Mouse (Mus musculus) MEL (cell line): ENCODE results near the gene Grk4. TPM values are rescaled to one million over a fixed set of nuclear protein-coding genes. Genes with fewer than 3 reads are reported as not detected.

ENCODE experiments used
- DNase-seq: peaks from one replicate; pipeline ENCODE4 v3.0.0; 2011; ENCODE audit warnings: low read depth, low spot score
- H3K27ac ChIP-seq: 2 replicates; pipeline ENCODE4 v1.5.1; 2012; ENCODE audit warnings: low read depth, mild to moderate bottlenecking, control low read depth, low read length, moderate library complexity; ENCODE audit not compliant: control insufficient read depth
- H3K27me3 ChIP-seq, 2 experiments: fragments of 150-350 bp in 1 of 2; sonication (generic) in 1 of 2; 2 replicates each; pipeline ENCODE4 v1.6.1; 2012; ENCODE audit warnings: low read length in 2 of 2, mild to moderate bottlenecking in 2 of 2, improper control_type of control experiment in 1 of 2, moderate library complexity in 1 of 2; ENCODE audit not compliant: insufficient read depth in 2 of 2, control insufficient read depth in 1 of 2
- H3K36me3 ChIP-seq, 2 experiments: 2 replicates each; pipeline ENCODE4 v1.6.1; 2012 to 2014; ENCODE audit warnings: low read length in 2 of 2, improper control_type of control experiment in 1 of 2, inconsistent platforms in 1 of 2, mild to moderate bottlenecking in 1 of 2; ENCODE audit not compliant: insufficient read depth in 2 of 2, control insufficient read depth in 1 of 2
- H3K4me1 ChIP-seq, 2 experiments: fragments of 150-350 bp in 1 of 2; sonication (generic) in 1 of 2; 2 replicates each; pipeline ENCODE4 v1.6.1; 2012; ENCODE audit warnings: low read length in 2 of 2, improper control_type of control experiment in 1 of 2, mild to moderate bottlenecking in 1 of 2; ENCODE audit not compliant: insufficient read depth in 2 of 2, control insufficient read depth in 1 of 2
- H3K4me3 ChIP-seq, 2 experiments: fragments of 150-350 bp in 1 of 2; sonication (generic) in 1 of 2; 2 replicates each; pipeline ENCODE4 v1.5.1; 2012; ENCODE audit warnings: low read depth in 2 of 2, low read length in 2 of 2, mild to moderate bottlenecking in 2 of 2, moderate library complexity in 2 of 2, control low read depth in 1 of 2, improper control_type of control experiment in 1 of 2; ENCODE audit not compliant: control insufficient read depth in 1 of 2, insufficient read depth in 1 of 2
- H3K79me2 ChIP-seq: 2 replicates; pipeline ENCODE4 v1.6.1; 2012; ENCODE audit warnings: mild to moderate bottlenecking, low read length, moderate library complexity; ENCODE audit not compliant: control insufficient read depth, poor library complexity, insufficient read depth
- H3K9ac ChIP-seq: 2 replicates; pipeline ENCODE4 v1.6.1; 2012; ENCODE audit warnings: low read depth, mild to moderate bottlenecking, control low read depth, low read length, moderate library complexity; ENCODE audit not compliant: control insufficient read depth, poor library complexity, severe bottlenecking
- H3K9me3 ChIP-seq: fragments of 150-350 bp; sonication (generic); replicated peaks from 2 replicates; pipeline ENCODE4 v1.6.1; 2012; ENCODE audit warnings: mild to moderate bottlenecking, low read length, improper control_type of control experiment, moderate library complexity; ENCODE audit not compliant: insufficient read depth
- CTCF ChIP-seq, 3 experiments: IDR thresholded peaks in 2 of 3; conservative IDR thresholded peaks in 1 of 3; 2 replicates each; pipeline ENCODE4 v1.5.1; 2011 to 2012; ENCODE audit warnings: low read length in 3 of 3, low read depth in 2 of 3, mild to moderate bottlenecking in 2 of 3, improper control_type of control experiment in 1 of 3, inconsistent platforms in 1 of 3, mixed read lengths in 1 of 3, moderate library complexity in 1 of 3; ENCODE audit not compliant: control insufficient read depth in 1 of 3, insufficient read depth in 1 of 3, poor library complexity in 1 of 3, severe bottlenecking in 1 of 3
- ELF1 ChIP-seq: IDR thresholded peaks from 2 replicates; pipeline ENCODE4 v1.6.1; 2014; ENCODE audit warnings: low read depth, mild to moderate bottlenecking, inconsistent platforms, low read length, improper control_type of control experiment, moderate library complexity
- EP300 ChIP-seq, 2 experiments: IDR thresholded peaks; 2 replicates each; pipeline ENCODE4 v1.6.1; 2011; ENCODE audit warnings: improper control_type of control experiment in 2 of 2, low read length in 2 of 2, low read depth in 1 of 2, mild to moderate bottlenecking in 1 of 2
- ETS1 ChIP-seq: IDR thresholded peaks from 2 replicates; pipeline ENCODE4 v1.6.1; 2012; ENCODE audit warnings: low read depth, mild to moderate bottlenecking, inconsistent platforms, low read length, improper control_type of control experiment, moderate library complexity
- GABPA ChIP-seq: IDR thresholded peaks from 2 replicates; pipeline ENCODE4 v1.6.1; 2012; ENCODE audit warnings: low read depth, mild to moderate bottlenecking, inconsistent platforms, low read length, improper control_type of control experiment, moderate library complexity
- GATA1 ChIP-seq: IDR thresholded peaks from 2 replicates; pipeline ENCODE4 v1.6.1; 2011; ENCODE audit warnings: low read depth, low read length, improper control_type of control experiment
- JUND ChIP-seq: IDR thresholded peaks from 2 replicates; pipeline ENCODE4 v1.6.1; 2011; ENCODE audit warnings: low read depth, mild to moderate bottlenecking, improper control_type of control experiment, low read length
- MAX ChIP-seq: IDR thresholded peaks from 2 replicates; pipeline ENCODE4 v1.6.1; 2011; ENCODE audit warnings: low read length, improper control_type of control experiment
- MEF2A ChIP-seq: IDR thresholded peaks from 2 replicates; pipeline ENCODE4 v1.6.1; 2014; ENCODE audit warnings: low read depth, mild to moderate bottlenecking, inconsistent platforms, low read length, improper control_type of control experiment; ENCODE audit not compliant: poor library complexity, insufficient replicate concordance, severe bottlenecking; ENCODE audit errors: extremely low read depth
- POLR2A ChIP-seq, 2 experiments: IDR thresholded peaks; 2 replicates each; pipeline ENCODE4 v1.6.1; 2011 to 2012; ENCODE audit warnings: low read length in 2 of 2, mild to moderate bottlenecking in 2 of 2, control low read depth in 1 of 2, improper control_type of control experiment in 1 of 2, low read depth in 1 of 2, moderate library complexity in 1 of 2; ENCODE audit not compliant: control insufficient read depth in 1 of 2, insufficient read depth in 1 of 2, poor library complexity in 1 of 2
- POLR2AphosphoS5 ChIP-seq: IDR thresholded peaks from 2 replicates; pipeline ENCODE4 v1.6.1; 2012; ENCODE audit warnings: low read depth, borderline replicate concordance, mild to moderate bottlenecking, inconsistent platforms, low read length, moderate library complexity, mixed read lengths
- RCOR1 ChIP-seq: IDR thresholded peaks from 2 replicates; pipeline ENCODE4 v1.6.1; 2012; ENCODE audit warnings: low read depth, mild to moderate bottlenecking, inconsistent platforms, low read length, improper control_type of control experiment
- SIN3A ChIP-seq: IDR thresholded peaks from 2 replicates; pipeline ENCODE4 v1.6.1; 2012; ENCODE audit warnings: low read length, improper control_type of control experiment, inconsistent platforms
- TAL1 ChIP-seq: IDR thresholded peaks from 2 replicates; pipeline ENCODE4 v1.6.1; 2012; ENCODE audit warnings: mild to moderate bottlenecking, inconsistent platforms, low read length, moderate library complexity, mixed read lengths
- TCF12 ChIP-seq: IDR thresholded peaks from 2 replicates; pipeline ENCODE4 v1.6.1; 2014; ENCODE audit warnings: low read depth, mild to moderate bottlenecking, inconsistent platforms, low read length, improper control_type of control experiment, moderate library complexity
- UBTF ChIP-seq: IDR thresholded peaks from 2 replicates; pipeline ENCODE4 v1.6.1; 2012; ENCODE audit warnings: low read depth, mild to moderate bottlenecking, inconsistent platforms, low read length, improper control_type of control experiment, moderate library complexity, borderline replicate concordance; ENCODE audit not compliant: insufficient read depth
- USF1 ChIP-seq: IDR thresholded peaks from 2 replicates; pipeline ENCODE4 v1.6.1; 2014; ENCODE audit warnings: low read depth, mild to moderate bottlenecking, inconsistent platforms, low read length, improper control_type of control experiment, moderate library complexity
- USF2 ChIP-seq, 2 experiments: IDR thresholded peaks; 2 replicates each; pipeline ENCODE4 v1.6.1; 2011 to 2012; ENCODE audit warnings: improper control_type of control experiment in 2 of 2, low read length in 2 of 2, borderline replicate concordance in 1 of 2, inconsistent platforms in 1 of 2, low read depth in 1 of 2, mild to moderate bottlenecking in 1 of 2; ENCODE audit not compliant: insufficient read depth in 1 of 2
- ZMIZ1 ChIP-seq: IDR thresholded peaks from 2 replicates; pipeline ENCODE4 v1.6.1; 2012; ENCODE audit warnings: low read depth, mild to moderate bottlenecking, inconsistent platforms, low read length, improper control_type of control experiment, moderate library complexity
- ZNF384 ChIP-seq: IDR thresholded peaks from 2 replicates; pipeline ENCODE4 v1.6.1; 2012; ENCODE audit warnings: low read depth, mild to moderate bottlenecking, inconsistent platforms, low read length, improper control_type of control experiment
- polyA plus RNA-seq, 2 experiments: library from polyadenylated mRNA; stranded (reverse) in 1 of 2; unstranded in 1 of 2; fragments of >175 nt in 1 of 2; fragments of >200 nt in 1 of 2; gene quantifications; 2 replicates each; pipeline versions ENCODE4 v1.2.1 to v1.2.4; 2012; ENCODE audit warnings: low replicate concordance in 2 of 2, low read depth in 1 of 2; ENCODE audit not compliant: insufficient read length in 2 of 2, insufficient read depth in 1 of 2, missing spikeins in 1 of 2
- total RNA-seq: library from RNA; depleted of rRNA; stranded (reverse); fragments of 300-350 nt; gene quantifications from 2 replicates; pipeline ENCODE4 v1.2.3, GENCODE M21; 2012

The Grk4 gene
- total and polyA plus RNA-seq, 3 experiments: 0.70 to 0.81 TPM; not detected in 1

DNA sequence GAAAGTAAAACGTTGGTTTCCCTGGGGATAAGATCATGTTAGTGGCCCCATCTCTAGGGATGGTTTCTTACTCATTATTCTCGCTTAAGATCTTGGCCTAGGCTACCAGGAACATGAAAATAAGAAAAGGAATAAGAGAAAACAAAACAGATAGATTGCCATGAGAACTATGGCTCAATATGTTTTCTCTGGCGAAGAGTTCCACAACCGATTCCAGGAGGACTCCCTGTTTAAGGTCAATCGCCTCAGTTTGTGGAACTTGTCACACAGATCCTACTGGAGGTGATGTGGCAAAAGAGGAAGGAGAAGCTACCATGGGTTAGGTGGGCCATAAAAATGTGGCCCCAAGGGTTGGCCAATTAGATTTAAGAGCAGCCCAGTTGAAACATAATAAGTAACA lies 54.6 kb downstream of the Grk4 start:
- Histone ChIP-seq H3K27me3 (peaks cover 11 to 15% of the 10 kb centered on the region in 2 experiments), H3K9me3 (no peaks in the 10 kb centered on the region), H3K36me3 (no peaks in the 10 kb centered on the region), H3K79me2 (no peaks in the 10 kb centered on the region), H3K27ac (no peak overlapping the region), H3K9ac (no peak overlapping the region), H3K4me3 (no peak overlapping the region), H3K4me1 (no peaks in the 10 kb centered on the region)
- TF ChIP-seq TAL1 (no peak), EP300 (IDR thresholded peaks at IDR 0.05; ENCODE audit: low read depth in 1 of 2, low read length in 2 of 2) (no peak), POLR2AphosphoS5 (no peak), POLR2A (IDR thresholded peaks at IDR 0.05; ENCODE audit: control insufficient read depth in 1 of 2, insufficient read depth in 1 of 2, low read depth in 1 of 2, low read length in 2 of 2, poor library complexity in 1 of 2) (no peak), MAX (no peak), UBTF (no peak), MEF2A (no peak), USF2 (IDR thresholded peaks at IDR 0.05; ENCODE audit: borderline replicate concordance in 1 of 2, insufficient read depth in 1 of 2, low read depth in 1 of 2, low read length in 2 of 2) (no peak), CTCF (IDR thresholded peaks at IDR 0.05 in 2 of 3, conservative IDR thresholded peaks at IDR 0.05 in 1 of 3; ENCODE audit: control insufficient read depth in 1 of 3, insufficient read depth in 1 of 3, low read depth in 2 of 3, low read length in 3 of 3, poor library complexity in 1 of 3, severe bottlenecking in 1 of 3) (no peak), TCF12 (no peak), ZNF384 (no peak)
- DNase-seq: no peak

DNA sequence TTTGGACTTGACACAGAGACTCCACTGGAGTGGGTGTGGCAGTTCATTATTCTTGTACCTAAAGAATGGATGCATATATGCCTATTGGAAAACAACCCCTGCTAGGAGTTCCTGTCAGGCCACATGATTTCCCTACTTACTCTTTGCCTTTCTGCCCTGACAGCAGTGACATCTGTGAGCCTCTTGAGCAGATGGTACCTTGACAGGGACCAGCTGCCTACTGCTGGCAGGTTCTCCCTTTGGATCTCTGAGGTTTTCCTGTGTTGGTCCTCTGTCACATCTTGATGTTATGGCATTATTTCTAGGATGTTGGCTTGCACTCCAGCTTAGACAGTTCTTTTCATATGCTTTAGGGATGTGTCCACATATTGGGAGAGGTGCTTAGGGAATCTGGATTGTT lies 69.0 kb downstream of the Grk4 start:
- peaks cover 0 to 12% of the 10 kb centered on the region in 2 experiments; a peak in 2 of 4 replicates for H3K36me3 ChIP-seq
- TF ChIP-seq ELF1: no peak
- no peak for DNase-seq
- H3K4me3 ChIP-seq: no peak overlapping the region
- no peaks in the 10 kb centered on the region for H3K9me3 ChIP-seq
- H3K27ac ChIP-seq: no peak overlapping the region
- H3K4me1 ChIP-seq: peaks cover 2 to 4% of the 10 kb centered on the region in 2 experiments; a peak in 1 of 4 replicates
- H3K9ac ChIP-seq: no peak overlapping the region
- no peaks in the 10 kb centered on the region for H3K79me2 ChIP-seq
- no peaks in the 10 kb centered on the region for H3K27me3 ChIP-seq

DNA sequence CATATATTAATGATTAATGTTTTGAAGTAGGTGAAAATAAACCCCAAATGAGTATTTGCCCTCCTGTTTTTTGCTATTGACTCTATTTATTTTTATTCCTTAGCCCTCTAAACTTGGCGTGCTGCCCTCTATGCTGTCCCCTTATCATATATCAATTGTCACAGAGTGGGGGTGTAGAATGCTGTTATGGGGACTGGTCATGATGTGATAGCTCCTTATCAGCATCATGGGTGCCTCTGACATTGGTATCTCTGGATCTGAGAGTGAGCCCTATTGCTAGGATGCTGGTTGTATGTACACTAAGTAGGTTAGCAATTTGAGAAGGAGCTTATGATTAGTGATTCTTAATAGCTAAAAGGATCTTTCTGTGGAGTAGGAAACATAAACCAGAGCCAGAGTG lies 70.1 kb downstream of the Grk4 start:
- H3K9ac ChIP-seq: no peak overlapping the region
- peaks cover 0 to 12% of the 10 kb centered on the region in 2 experiments; a peak in 2 of 4 replicates for H3K36me3 ChIP-seq
- no peaks in the 10 kb centered on the region for H3K9me3 ChIP-seq
- DNase-seq: peak; percentile 40
- H3K79me2 ChIP-seq: no peaks in the 10 kb centered on the region
- H3K27ac ChIP-seq: no peak overlapping the region
- H3K4me3 ChIP-seq: no peak overlapping the region
- H3K27me3 ChIP-seq: peaks cover 0 to 4% of the 10 kb centered on the region in 2 experiments; a peak in 2 of 4 replicates
- TF ChIP-seq GATA1: peak; percentile 90
- TF ChIP-seq JUND: no peak
- TF ChIP-seq SIN3A: no peak
- no peak for TF ChIP-seq USF1
- TF ChIP-seq ETS1: peak; percentile 50
- TF ChIP-seq ZMIZ1: no peak
- peak; percentile 70 to 83 for TF ChIP-seq EP300 (IDR thresholded peaks at IDR 0.05; ENCODE audit: low read depth in 1 of 2, low read length in 2 of 2)
- no peak for TF ChIP-seq GABPA
- peak; percentile 32; the same call in 1 of the 2 replicates for TF ChIP-seq RCOR1
- TF ChIP-seq TCF12: peak; percentile 83
- H3K4me1 ChIP-seq: peaks cover 2 to 4% of the 10 kb centered on the region in 2 experiments; a peak in 1 of 4 replicates
